Mouse (Mus musculus) kidney, adult 2 months (tissue): Measurements from ENCODE around the gene Fst. TPM values are rescaled to one million over a fixed set of nuclear protein-coding genes. Genes with fewer than 3 reads are reported as not detected.

Experiments
- DNase-seq: peaks from one replicate; pipeline ENCODE4 v3.0.0; 2021
- H3K27ac ChIP-seq: fragments of 200-500 bp; 2 replicates; pipeline ENCODE4 v1.5.1; 2012; ENCODE audit warnings: low read depth, low read length, control low read depth, inconsistent platforms; ENCODE audit not compliant: insufficient read depth
- H3K27me3 ChIP-seq: fragments of 200-500 bp; replicated peaks from 2 replicates; pipeline ENCODE4 v1.6.1; 2012; ENCODE audit warnings: mild to moderate bottlenecking, moderate library complexity, low read length, inconsistent platforms; ENCODE audit not compliant: control insufficient read depth, insufficient read depth
- H3K36me3 ChIP-seq: fragments of 200-500 bp; 2 replicates; pipeline ENCODE4 v1.6.1; 2012; ENCODE audit warnings: mild to moderate bottlenecking, moderate library complexity, low read length, inconsistent platforms; ENCODE audit not compliant: control insufficient read depth, insufficient read depth
- H3K4me1 ChIP-seq: fragments of 200-500 bp; 2 replicates; pipeline ENCODE4 v1.6.1; 2011; ENCODE audit warnings: low read length; ENCODE audit not compliant: control insufficient read depth, insufficient read depth
- H3K4me3 ChIP-seq: fragments of 200-500 bp; 2 replicates; pipeline ENCODE4 v1.5.1; 2011; ENCODE audit warnings: mild to moderate bottlenecking, low read depth, low read length, control low read depth; ENCODE audit not compliant: insufficient read depth
- CTCF ChIP-seq: fragments of 200-500 bp; conservative IDR thresholded peaks from 2 replicates; pipeline ENCODE4 v1.5.1; 2011; ENCODE audit warnings: low read depth, mild to moderate bottlenecking, control low read depth, low read length, moderate library complexity, mixed read lengths; ENCODE audit not compliant: insufficient read depth, insufficient read length
- POLR2A ChIP-seq: fragments of 200-500 bp; IDR thresholded peaks from one replicate; pipeline ENCODE4 v1.6.1; 2011; ENCODE audit warnings: low read depth, low read length, control low read depth
- WGBS: fragments of 180-500 bp; shearing (Covaris S2); methylation state at CpG from one replicate; pipeline ENCODE4 v1.1.7; 2018; 5-methylcytosine and 5-hydroxymethylcytosine counted together
- polyA plus RNA-seq: library from polyadenylated mRNA; depleted of rRNA; stranded (reverse); fragments of >200 nt; gene quantifications from 2 replicates; pipeline ENCODE4 v1.2.3, GENCODE M21; 2012

Fst gene
- polyA plus RNA-seq, 1 experiment: 6.4 TPM

DNA sequence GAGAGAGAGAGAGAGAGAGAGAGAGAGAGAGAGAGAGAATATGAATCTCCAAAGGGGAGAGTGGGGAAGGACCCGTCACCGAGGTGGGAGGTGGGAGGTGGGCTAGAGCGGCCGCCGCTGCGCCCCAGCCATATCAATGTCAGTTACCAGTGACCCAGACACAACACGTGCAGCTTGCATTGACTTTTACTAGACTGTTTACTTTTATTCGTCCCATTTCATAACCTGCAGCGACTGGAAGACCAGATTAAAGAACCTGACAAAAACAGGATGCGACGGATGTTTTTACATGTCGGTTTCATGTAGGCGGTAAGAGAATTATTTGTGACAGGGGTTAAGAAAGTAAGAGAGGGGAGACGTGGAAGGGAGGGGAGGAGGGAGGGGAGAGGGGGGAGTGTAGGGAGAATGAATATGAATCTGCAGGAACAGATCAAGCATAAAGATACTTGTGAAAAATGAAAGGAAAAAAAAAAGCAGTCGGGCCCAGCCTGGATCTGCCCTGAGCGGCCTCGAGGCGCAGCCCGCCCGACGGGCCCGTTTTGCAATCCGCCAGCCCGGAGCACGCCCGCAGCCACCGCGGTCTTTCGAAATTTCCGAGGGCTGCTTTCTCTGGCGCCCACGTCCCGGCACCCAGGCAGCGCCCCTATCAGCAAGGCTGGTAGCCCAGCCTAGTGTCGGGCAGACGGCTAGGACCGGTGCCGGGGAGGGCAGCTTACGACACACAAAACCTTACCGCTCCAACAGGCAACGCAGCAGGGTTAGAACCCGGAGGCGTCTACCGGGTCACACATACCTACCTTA, 1.8 kb downstream of the Fst start:
- TF ChIP-seq POLR2A (no peak), CTCF (no peak)
- peak; percentile 19 for DNase-seq
- H3K4me1 ChIP-seq: no peaks in the 10 kb centered on the region
- H3K36me3 ChIP-seq: no peaks in the 10 kb centered on the region
- no peak overlapping the region for H3K27ac ChIP-seq
- H3K4me3 ChIP-seq: peak overlapping the region; percentile 60
- peaks cover 26% of the 10 kb centered on the region for H3K27me3 ChIP-seq
- 2% methylated on average over 44 of the region's 44 CpGs for WGBS

DNA sequence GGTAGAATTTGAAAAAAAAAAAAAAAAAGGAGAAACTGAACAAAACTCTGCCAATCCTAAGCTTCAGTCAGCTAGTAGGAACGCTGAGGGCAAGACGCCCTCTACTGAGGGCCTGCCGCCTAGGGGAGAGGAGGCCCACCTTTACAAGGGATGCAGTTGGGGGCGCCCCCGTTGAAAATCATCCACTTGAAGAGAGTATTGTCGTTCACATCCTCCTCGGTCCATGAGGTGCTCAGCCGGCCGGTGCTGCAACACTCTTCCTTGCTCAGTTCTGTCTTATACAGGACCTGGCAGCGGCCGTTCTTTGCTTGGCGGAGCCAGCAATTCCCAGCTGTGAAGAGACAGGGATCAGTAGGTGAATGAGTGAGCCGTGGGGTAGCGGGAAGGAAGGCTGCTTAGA, 2.5 kb downstream of the Fst start:
- DNase-seq: peak; percentile 29

DNA sequence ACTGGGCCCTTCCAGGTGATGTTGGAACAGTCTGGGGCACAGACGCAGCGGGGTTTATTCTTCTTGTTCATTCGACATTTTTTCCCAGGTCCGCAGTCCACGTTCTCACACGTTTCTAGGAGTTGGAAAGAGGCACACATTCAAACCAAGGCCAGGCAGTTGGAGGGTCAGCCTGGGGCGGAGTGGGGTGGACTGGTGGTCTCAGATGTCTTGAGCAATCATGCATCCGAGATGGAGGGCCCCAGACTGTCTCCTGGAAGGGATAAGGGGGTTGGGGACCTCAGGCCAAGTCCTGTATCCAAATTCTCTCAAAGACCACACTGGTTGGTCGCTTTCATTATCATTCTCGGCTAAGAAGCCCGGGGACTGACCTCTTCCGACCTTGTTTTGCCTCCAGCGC, 3.0 kb downstream of the Fst start:
- 46% methylated on average over 13 of the region's 13 CpGs for WGBS
- Histone ChIP-seq H3K27ac (no peak overlapping the region), H3K27me3 (peaks cover 26% of the 10 kb centered on the region), H3K4me3 (no peak overlapping the region), H3K36me3 (no peaks in the 10 kb centered on the region), H3K4me1 (no peaks in the 10 kb centered on the region)
- no peak for DNase-seq
- no peak for TF ChIP-seq POLR2A
- TF ChIP-seq CTCF: no peak

More for the DNA sequence above, 2.5 kb downstream of the Fst start:
- H3K27me3 ChIP-seq: peaks cover 26% of the 10 kb centered on the region
- no peak for TF ChIP-seq POLR2A
- TF ChIP-seq CTCF: 0 out of 2 replicates have a peak, but pooled peaks have one; percentile 7
- H3K27ac ChIP-seq: no peak overlapping the region
- H3K4me1 ChIP-seq: no peaks in the 10 kb centered on the region
- H3K36me3 ChIP-seq: no peaks in the 10 kb centered on the region
- no peak overlapping the region for H3K4me3 ChIP-seq
- 4% methylated on average over 14 of the region's 14 CpGs for WGBS

DNA sequence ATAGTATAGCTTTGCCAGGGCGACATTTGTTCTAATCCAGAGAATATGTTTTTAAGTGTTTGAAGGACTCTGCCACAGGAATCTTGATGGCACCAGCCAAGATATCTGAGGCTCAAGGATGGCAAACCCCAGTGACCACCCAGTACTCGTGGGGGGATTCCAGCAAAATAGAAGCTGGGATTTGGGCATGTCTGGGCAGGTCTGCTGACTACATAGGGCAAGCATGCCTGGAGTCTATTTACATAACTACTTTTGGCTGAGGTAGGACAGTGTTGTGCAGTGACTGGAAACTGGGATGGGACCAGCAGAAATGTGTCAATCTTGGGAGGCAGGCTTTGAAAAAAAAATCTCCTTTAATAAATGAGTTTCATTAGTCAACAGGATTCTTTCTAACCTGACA, 11.5 kb downstream of the Fst start:
- no peak overlapping the region for H3K4me3 ChIP-seq
- WGBS: 83% methylated on average over 2 of the region's 2 CpGs
- H3K27me3 ChIP-seq: no peaks in the 10 kb centered on the region; the same call in 1 of the 2 replicates
- no peaks in the 10 kb centered on the region for H3K4me1 ChIP-seq
- H3K27ac ChIP-seq: no peak overlapping the region
- DNase-seq: no peak
- H3K36me3 ChIP-seq: no peaks in the 10 kb centered on the region
- TF ChIP-seq POLR2A: no peak
- no peak for TF ChIP-seq CTCF

DNA sequence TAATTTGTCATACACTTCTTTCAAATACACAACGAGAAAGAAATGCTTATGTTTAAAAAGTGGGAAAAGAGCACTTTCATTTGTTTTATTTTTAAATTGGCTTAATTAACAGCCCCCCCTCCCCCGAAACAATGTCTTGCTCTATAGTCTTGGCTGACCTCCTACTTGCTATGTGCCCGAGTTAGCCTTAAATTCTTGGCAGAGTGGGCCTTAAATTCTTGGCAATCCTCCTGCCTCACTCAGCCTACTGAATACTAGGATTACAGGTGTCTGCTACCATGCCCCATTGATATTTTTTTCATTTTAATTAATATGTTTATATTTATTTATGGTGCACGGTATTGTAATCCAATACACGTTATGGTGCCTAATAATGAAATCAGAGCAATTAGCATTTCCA, 26.3 kb downstream of the Fst start:
- TF ChIP-seq CTCF: no peak
- TF ChIP-seq POLR2A: no peak
- Histone ChIP-seq H3K36me3 (no peaks in the 10 kb centered on the region), H3K27ac (no peak overlapping the region), H3K4me1 (no peaks in the 10 kb centered on the region), H3K4me3 (no peak overlapping the region), H3K27me3 (no peaks in the 10 kb centered on the region; the same call in 1 of the 2 replicates)
- 67% methylated on average over 5 of the region's 5 CpGs for WGBS
- no peak for DNase-seq

DNA sequence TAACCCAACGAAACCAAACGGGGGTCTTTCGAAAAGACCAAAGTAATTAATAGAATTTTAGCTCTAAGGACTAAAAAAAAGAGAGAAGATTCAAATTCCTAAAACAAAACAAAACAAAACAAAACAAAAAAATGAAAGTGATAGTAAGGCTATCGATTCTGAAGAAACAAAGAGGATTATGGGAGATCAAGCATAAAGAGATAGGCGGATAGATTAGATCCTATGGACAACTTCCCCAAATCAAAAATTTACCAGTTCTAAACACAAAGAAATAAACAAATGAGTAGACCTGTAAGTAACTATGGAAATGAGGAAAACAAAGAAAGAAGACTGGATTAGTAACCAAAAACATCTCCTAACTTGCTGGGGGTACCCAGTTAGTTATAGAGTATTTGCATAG, 33.5 kb downstream of the Fst start:
- DNase-seq: no peak
- Histone ChIP-seq H3K4me3 (no peak overlapping the region), H3K36me3 (no peaks in the 10 kb centered on the region), H3K27me3 (no peaks in the 10 kb centered on the region), H3K27ac (no peak overlapping the region), H3K4me1 (no peaks in the 10 kb centered on the region)
- WGBS: 95% methylated on average over 5 of the region's 5 CpGs
- TF ChIP-seq CTCF (no peak), POLR2A (no peak)

DNA sequence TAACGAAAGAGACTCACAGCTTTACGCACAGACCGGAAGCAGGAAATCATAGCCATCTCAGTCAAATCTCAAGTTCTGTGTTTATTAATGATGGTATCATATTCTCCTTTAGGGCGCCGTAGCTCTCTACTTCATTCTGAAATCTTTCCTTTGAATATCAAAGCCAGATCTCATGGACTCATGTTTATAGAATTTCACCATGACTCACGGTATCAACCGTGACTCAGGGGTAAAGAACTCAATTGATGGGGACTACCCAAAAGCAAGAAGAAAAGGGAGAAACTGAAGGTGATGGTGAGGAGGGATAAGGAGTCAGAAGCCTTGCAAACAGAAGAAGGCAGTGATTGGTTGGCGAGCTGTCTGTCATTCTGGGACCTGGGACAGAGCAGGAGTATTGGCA, 38.5 kb downstream of the Fst start:
- no peaks in the 10 kb centered on the region for H3K4me1 ChIP-seq
- no peaks in the 10 kb centered on the region for H3K36me3 ChIP-seq
- WGBS: 73% methylated on average over 8 of the region's 8 CpGs
- TF ChIP-seq POLR2A: no peak
- no peak for TF ChIP-seq CTCF
- no peak overlapping the region for H3K27ac ChIP-seq
- H3K27me3 ChIP-seq: no peaks in the 10 kb centered on the region
- no peak for DNase-seq
- H3K4me3 ChIP-seq: no peak overlapping the region
